Mouse (Mus musculus) layer of hippocampus, postnatal 25 days (tissue): Measurements from ENCODE around the gene Triobp. TPM values are rescaled to one million over a fixed set of nuclear protein-coding genes. Genes with fewer than 3 reads are reported as not detected.

ENCODE experiments used
- DNase-seq, 2 experiments: peaks; one replicate each; pipeline ENCODE4 v3.0.0; 2022; ENCODE audit warnings: mixed read lengths in 2 of 2, low spot score in 1 of 2; ENCODE audit errors: extremely low spot score in 1 of 2
- microRNA-seq, 2 experiments: library from miRNA; unstranded; fragments of <30 nt; microRNA quantifications; one replicate each; pipeline ENCODE4 v1.2.0; 2021
- total RNA-seq, 2 experiments: library from RNA; stranded (reverse); gene quantifications; 2 replicates each; pipeline ENCODE4 v1.2.3; 2021

The Triobp gene
- total RNA-seq, 2 experiments from 2014 or later = 14.0 to 16.0 TPM

- DNase-seq = no peak
These were observed 104.2 kb downstream of the Triobp start for GRCm38 (mm10) chr15:79051461-79052360.

- no peak for DNase-seq
These were observed 104.8 kb downstream of the Triobp start for GRCm38 (mm10) chr15:79052366-79052765.

Small RNA genes within 50 kb of the gene (microRNA-seq; reads per million reads assigned to microRNA genes)
- 0.40 to 0.74 reads per million in 2 experiments for gene Mir6956

Other genes with a start within 250 kb of the Triobp start
- gene Elfn2, start 229.0 kb upstream of the Triobp start, total RNA-seq = 100 to 1,000 TPM; 175 to 188 TPM
- 1 to 10 TPM; 5.5 to 6.6 TPM for gene Mfng, start 174.2 kb upstream of the Triobp start, total RNA-seq
- 1 to 10 TPM; 5.0 to 5.5 TPM for gene Card10, start 144.7 kb upstream of the Triobp start, total RNA-seq
- gene Cdc42ep1, start 105.1 kb upstream of the Triobp start, total RNA-seq = 10 to 100 TPM; 14.2 to 14.9 TPM
- not detected for gene Lgals2, start 92.2 kb upstream of the Triobp start, total RNA-seq
- 10 to 100 TPM; 57.1 to 59.0 TPM for gene Gga1, start 70.5 kb upstream of the Triobp start, total RNA-seq
- not detected for gene Gm49510, start 48.1 kb upstream of the Triobp start, total RNA-seq
- 10 to 100 TPM; 24.3 to 25.3 TPM for gene Sh3bp1, start 48.0 kb upstream of the Triobp start, total RNA-seq
- 100 to 1,000 TPM; 161 to 187 TPM for gene Pdxp, start 33.8 kb upstream of the Triobp start, total RNA-seq
- 10 to 100 TPM; 15.0 to 18.0 TPM for gene Lgals1, start 21.0 kb upstream of the Triobp start, total RNA-seq
- 10 to 100 TPM; 37.4 to 37.6 TPM for gene Nol12, start 12.8 kb upstream of the Triobp start, total RNA-seq
- 100 to 1,000 TPM; 101 to 108 TPM for gene H1f0, start 80.7 kb downstream of the Triobp start, total RNA-seq
- gene Galr3, start 94.2 kb downstream of the Triobp start, total RNA-seq = not detected
- gene Ankrd54, start 115.2 kb downstream of the Triobp start, total RNA-seq = 10 to 100 TPM; 17.2 to 17.3 TPM
- 10 to 100 TPM; 71.9 to 74.9 TPM for gene Eif3l, start 127.5 kb downstream of the Triobp start, total RNA-seq
- 10 to 100 TPM; 34.3 to 41.6 TPM for gene Micall1, start 161.2 kb downstream of the Triobp start, total RNA-seq
- 100 to 1,000 TPM; 104 to 112 TPM for gene Polr2f, start 193.3 kb downstream of the Triobp start, total RNA-seq
- 1 to 10 TPM; 9.1 to 9.6 TPM for gene 1700088E04Rik, start 193.5 kb downstream of the Triobp start, total RNA-seq
- 10 to 100 TPM; 38.5 to 41.2 TPM for gene Sox10, start 217.5 kb downstream of the Triobp start, total RNA-seq